Mouse (Mus musculus) neural tube, embryonic 11.5 days (tissue): ENCODE measurements around the gene Fam205c. TPM values are rescaled to one million over a fixed set of nuclear protein-coding genes. Genes with fewer than 3 reads are reported as not detected.

ENCODE experiments used
- ATAC-seq: fragments of 200-750 bp; cut with Nextera tagmentation; 2 replicates; pipeline ENCODE4 v1.8.0; 2017; ENCODE audit warnings: moderate number of reproducible peaks, mild to moderate bottlenecking, moderate TSS enrichment, moderate library complexity; ENCODE audit not compliant: insufficient read depth, low FRiP score, low TSS enrichment
- DNase-seq: peaks from one replicate; pipeline ENCODE4 v3.0.0-alpha.2; 2015; ENCODE audit warnings: low spot score
- H3K27ac ChIP-seq: fragments of 300-500 bp; sonication (generic); 2 replicates; pipeline ENCODE4 v1.5.1; 2014; ENCODE audit warnings: low read depth, mild to moderate bottlenecking, low read length
- H3K27me3 ChIP-seq: fragments of 300-500 bp; sonication (generic); 2 replicates; pipeline ENCODE4 v1.6.1; 2014; ENCODE audit warnings: mild to moderate bottlenecking, low read length, mixed read lengths; ENCODE audit not compliant: control insufficient read depth, insufficient read depth
- H3K36me3 ChIP-seq: fragments of 300-500 bp; sonication (generic); 2 replicates; pipeline ENCODE4 v1.6.1; 2014; ENCODE audit warnings: mild to moderate bottlenecking, low read length, moderate library complexity, mixed read lengths; ENCODE audit not compliant: control insufficient read depth, insufficient read depth
- H3K4me1 ChIP-seq: fragments of 300-500 bp; sonication (generic); 2 replicates; pipeline ENCODE4 v1.6.1; 2014; ENCODE audit warnings: low read length, mixed read lengths; ENCODE audit not compliant: control insufficient read depth, insufficient read depth
- H3K4me2 ChIP-seq: fragments of 300-500 bp; sonication (generic); 2 replicates; pipeline ENCODE4 v1.6.1; 2014; ENCODE audit warnings: low read depth, mild to moderate bottlenecking, moderate library complexity
- H3K4me3 ChIP-seq: fragments of 300-500 bp; sonication (generic); 2 replicates; pipeline ENCODE4 v1.5.1; 2014; ENCODE audit warnings: low read depth, low read length
- H3K9ac ChIP-seq: fragments of 300-500 bp; sonication (generic); 2 replicates; pipeline ENCODE4 v1.6.1; 2014; ENCODE audit warnings: mild to moderate bottlenecking, low read length
- H3K9me3 ChIP-seq: fragments of 300-500 bp; sonication (generic); 2 replicates; pipeline ENCODE4 v1.6.1; 2016; ENCODE audit warnings: low read length; ENCODE audit not compliant: control insufficient read depth
- WGBS: fragments of 180-500 bp; shearing (Covaris S2); extraction: QIAGEN DNeasy Blood & Tissue Kit; methylation state at CpG from one replicate; pipeline ENCODE4 v1.1.7; 2014; 5-methylcytosine and 5-hydroxymethylcytosine counted together
- polyA plus RNA-seq: library from polyadenylated mRNA; unstranded; fragments of >200 nt; fragmentation: Nextera tagmentation; extraction: Ambion mirVana; gene quantifications from 2 replicates; pipeline ENCODE4 v1.2.1, GENCODE M21; 2014

The Fam205c gene
- 0.55 and 1.4 TPM in 2 replicates for polyA plus RNA-seq

DNA sequence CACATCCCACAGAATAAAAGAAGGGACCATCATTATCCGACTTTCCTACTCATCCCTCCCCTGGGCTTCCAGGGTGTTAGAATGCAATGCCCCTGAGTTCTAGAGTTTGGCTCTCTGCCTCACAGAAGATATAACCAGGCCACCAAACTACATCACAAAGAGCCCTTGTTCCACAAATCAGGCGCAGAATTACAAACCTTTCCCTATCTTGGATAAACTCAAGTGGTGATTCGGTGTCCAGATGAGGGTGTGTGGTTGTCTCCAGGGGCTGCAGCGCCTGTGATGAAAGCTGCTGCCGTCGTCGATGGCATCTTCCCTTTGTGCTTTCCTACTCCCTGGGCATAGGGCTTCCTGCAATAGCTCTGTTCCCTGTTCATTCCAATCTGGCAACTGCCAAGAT is at the start of gene Fam205c:
Gene Fam205c (minus strand): TSS at position 101 of the 400 bp plus-strand sequence.
- Histone ChIP-seq H3K27me3 (no peaks in the 10 kb centered on the region), H3K4me3 (no peak within 1 kb of the TSS), H3K9me3 (no peaks in the 10 kb centered on the region), H3K36me3 (no peaks in the 10 kb centered on the region), H3K4me2 (no peak within 1 kb of the TSS), H3K9ac (no peak within 1 kb of the TSS), H3K27ac (no peak within 1 kb of the TSS), H3K4me1 (no peaks in the 10 kb centered on the region)
- DNase-seq = no peak
- no peak for ATAC-seq
- WGBS = 86% methylated on average over 7 of the region's 7 CpGs

DNA sequence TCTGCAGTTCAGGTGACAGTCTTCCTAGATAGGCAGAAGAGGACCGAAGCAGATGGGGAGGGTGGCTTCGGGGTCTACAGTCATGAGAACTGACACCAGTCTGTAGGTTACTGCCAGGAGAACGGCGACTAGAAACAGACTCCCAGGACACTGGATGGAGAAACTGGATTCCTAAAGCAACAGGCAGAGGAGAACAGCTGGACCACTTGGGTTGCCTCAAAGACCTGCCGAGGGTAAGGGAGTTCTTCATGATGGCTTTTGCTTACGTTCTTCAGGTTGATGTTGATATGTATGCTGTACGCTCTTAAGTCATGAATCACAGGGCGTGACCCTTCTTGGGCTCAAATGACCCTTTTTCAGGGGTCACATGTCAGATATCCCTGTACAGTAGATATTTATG is 48.4 kb upstream of the Fam205c start:
- Histone ChIP-seq H3K27me3 (peaks cover 10% of the 10 kb centered on the region), H3K4me1 (no peaks in the 10 kb centered on the region), H3K36me3 (no peaks in the 10 kb centered on the region), H3K27ac (no peak overlapping the region), H3K4me3 (no peak overlapping the region), H3K9ac (no peak overlapping the region), H3K9me3 (no peaks in the 10 kb centered on the region), H3K4me2 (no peak overlapping the region)
- WGBS = 89% methylated on average over 8 of the region's 8 CpGs
- ATAC-seq (no peak), DNase-seq (no peak)

DNA sequence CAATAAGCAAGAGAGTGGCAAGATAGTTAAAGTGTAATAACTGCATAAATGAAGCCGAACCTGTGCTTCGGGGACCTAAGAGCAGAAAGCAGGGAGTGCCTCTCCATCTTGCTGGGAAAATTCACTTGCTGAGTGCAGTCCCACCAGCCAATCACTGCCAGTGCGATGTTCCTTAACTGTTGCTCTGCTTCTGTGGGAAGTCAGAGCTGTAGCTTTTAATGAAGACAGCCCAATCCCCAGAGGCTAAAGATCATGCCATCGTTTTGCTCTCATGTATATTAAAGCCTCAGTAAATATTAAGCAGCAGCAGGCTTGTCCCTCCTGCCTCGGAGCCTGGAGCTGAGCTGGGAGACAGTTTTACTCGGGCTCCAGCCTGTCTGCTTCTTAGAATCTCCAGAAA is 48.0 kb upstream of the Fam205c start:
- Histone ChIP-seq H3K9me3 (no peaks in the 10 kb centered on the region), H3K9ac (no peak overlapping the region), H3K4me1 (no peaks in the 10 kb centered on the region), H3K27ac (no peak overlapping the region), H3K4me3 (no peak overlapping the region), H3K36me3 (no peaks in the 10 kb centered on the region), H3K4me2 (no peak overlapping the region), H3K27me3 (peaks cover 14% of the 10 kb centered on the region)
- no peak for DNase-seq
- 70% methylated on average over 6 of the region's 6 CpGs for WGBS
- ATAC-seq = no peak

DNA sequence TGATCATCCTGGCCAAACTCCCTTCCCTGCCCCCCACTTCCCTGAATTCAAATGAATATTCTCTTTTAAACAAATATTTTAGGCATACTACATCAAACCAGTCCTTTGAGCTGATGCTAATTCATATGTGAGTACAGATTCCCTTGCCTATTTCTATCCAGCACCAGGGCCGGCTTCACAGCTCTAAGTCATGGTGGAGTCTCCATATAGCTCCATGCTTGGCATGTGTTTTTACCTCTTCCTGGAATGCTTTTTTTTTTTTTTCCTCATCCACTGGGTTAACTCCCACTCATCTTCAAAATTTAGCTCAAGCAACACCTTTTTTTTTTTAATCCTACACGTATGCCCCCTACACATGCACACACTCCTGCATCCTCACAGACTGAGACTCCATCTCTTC is 47.5 kb upstream of the Fam205c start:
- H3K4me1 ChIP-seq = 0 out of 2 replicates have a peak, but pooled peaks cover 3% of the 10 kb centered on the region
- no peak overlapping the region for H3K9ac ChIP-seq
- no peak overlapping the region for H3K27ac ChIP-seq
- no peaks in the 10 kb centered on the region for H3K36me3 ChIP-seq
- WGBS = 88% methylated on average over 2 of the region's 2 CpGs
- ATAC-seq (no peak), DNase-seq (no peak)
- H3K4me2 ChIP-seq = no peak overlapping the region
- peaks cover 17% of the 10 kb centered on the region for H3K27me3 ChIP-seq
- H3K9me3 ChIP-seq = no peaks in the 10 kb centered on the region
- H3K4me3 ChIP-seq = no peak overlapping the region

DNA sequence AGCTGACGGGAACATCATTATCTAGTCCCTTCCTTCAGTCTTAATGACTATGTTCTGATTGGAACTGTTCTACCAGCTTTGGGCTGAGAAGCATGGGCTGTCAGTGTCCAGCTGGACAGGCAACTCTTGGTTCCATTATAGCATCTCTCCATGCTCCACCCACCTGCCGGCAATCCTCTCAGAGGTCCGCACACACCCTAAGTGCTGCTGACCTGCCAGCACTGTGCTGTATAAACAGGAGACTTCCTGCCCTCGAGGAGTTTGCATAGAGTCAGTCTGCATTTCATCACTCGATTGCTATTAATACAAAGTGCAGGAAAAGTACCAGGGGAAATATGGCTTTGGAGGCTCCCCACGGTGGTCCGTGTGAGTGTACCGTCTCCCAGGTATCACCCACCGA is 46.7 kb upstream of the Fam205c start:
- Histone ChIP-seq H3K27me3 (peaks cover 24% of the 10 kb centered on the region), H3K36me3 (no peaks in the 10 kb centered on the region), H3K4me1 (0 out of 2 replicates have a peak, but pooled peaks cover 4% of the 10 kb centered on the region), H3K9ac (no peak overlapping the region), H3K9me3 (no peaks in the 10 kb centered on the region), H3K4me2 (no peak overlapping the region), H3K27ac (no peak overlapping the region), H3K4me3 (no peak overlapping the region)
- DNase-seq (no peak), ATAC-seq (no peak)
- WGBS = 82% methylated on average over 9 of the region's 9 CpGs

DNA sequence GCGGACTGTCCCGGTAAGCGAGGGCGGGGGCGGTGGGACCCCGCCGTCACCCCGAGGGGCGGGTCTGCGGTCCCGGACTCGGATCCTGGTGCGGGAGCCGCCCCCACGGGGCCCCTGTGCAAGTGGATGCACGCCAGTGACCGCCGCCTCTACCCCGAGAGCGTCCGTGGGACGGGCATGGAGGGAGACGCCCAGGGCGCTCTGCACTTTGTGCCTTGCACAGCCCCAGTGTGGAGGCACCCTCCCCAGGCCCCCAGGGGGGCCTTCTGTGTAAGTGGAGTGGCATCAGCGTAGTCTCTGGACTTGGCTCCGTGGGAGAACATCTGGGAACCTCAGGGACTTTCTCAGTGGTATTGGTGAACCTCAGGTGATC is 43.4 kb upstream of the Fam205c start:
- Histone ChIP-seq H3K4me2 (peak overlapping the region; percentile 87), H3K27me3 (peaks cover 29% of the 10 kb centered on the region), H3K36me3 (no peaks in the 10 kb centered on the region), H3K4me3 (peak overlapping the region; percentile 62), H3K4me1 (0 out of 2 replicates have a peak, but pooled peaks cover 4% of the 10 kb centered on the region), H3K27ac (no peak overlapping the region), H3K9me3 (no peaks in the 10 kb centered on the region), H3K9ac (peak overlapping the region; percentile 67)
- ATAC-seq = no peak
- DNase-seq = peak; percentile 20
- WGBS = 4% methylated on average over 24 of the region's 26 CpGs

DNA sequence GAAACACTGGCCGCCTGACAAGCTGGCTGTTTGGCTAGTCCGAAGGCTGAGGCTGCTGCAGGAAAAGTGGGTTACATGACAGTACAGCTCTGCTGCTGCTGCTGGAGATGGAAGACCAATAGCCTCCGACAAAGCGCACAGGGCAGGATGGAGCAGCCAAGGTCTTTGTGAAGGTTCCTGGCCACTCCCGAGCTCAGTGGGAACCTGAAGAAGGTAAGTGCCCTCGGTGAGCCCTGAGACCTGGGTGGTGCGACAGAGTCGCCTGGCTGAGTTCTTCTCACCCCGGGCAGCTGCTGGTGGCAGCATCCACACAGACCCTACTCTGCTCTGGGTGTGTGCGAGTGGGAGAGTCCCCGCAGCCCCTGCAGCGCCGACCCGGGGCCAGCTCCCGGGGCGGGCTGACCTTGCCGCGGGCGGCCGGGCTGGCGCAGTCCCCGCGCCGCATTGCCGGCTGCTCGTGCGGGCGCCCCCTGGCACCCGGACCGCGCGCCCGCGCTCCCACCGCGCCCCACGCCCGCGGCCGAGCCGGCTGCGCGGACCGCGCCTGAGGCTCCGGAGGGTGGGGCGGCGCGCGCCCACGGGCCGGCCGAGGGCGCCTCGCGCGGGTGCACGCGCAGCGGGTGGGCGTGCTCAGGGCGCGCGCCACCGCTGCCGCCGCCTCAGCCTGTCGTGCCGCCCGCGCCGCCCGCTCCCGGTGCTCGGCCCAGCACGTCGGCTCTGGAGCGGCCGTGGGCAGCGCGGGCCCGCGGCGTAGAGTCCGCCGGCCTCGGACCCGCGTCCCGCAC is 42.8 kb upstream of the Fam205c start, which contains the start of gene Phf24:
Gene Phf24 (plus strand): TSS at position 44 of the 785 bp plus-strand sequence.
- Histone ChIP-seq H3K27me3 (peaks cover 29% of the 10 kb centered on the region), H3K4me1 (0 out of 2 replicates have a peak, but pooled peaks cover 4% of the 10 kb centered on the region), H3K4me3 (peak within 1 kb of the TSS; percentile 62), H3K9ac (peak within 1 kb of the TSS; percentile 67), H3K4me2 (peak within 1 kb of the TSS; percentile 87), H3K27ac (no peak within 1 kb of the TSS), H3K9me3 (no peaks in the 10 kb centered on the region), H3K36me3 (no peaks in the 10 kb centered on the region)
- peak; percentile 61 for DNase-seq
- WGBS = under 1% methylated on average over 78 of the region's 90 CpGs
- peak; percentile 76 for ATAC-seq

DNA sequence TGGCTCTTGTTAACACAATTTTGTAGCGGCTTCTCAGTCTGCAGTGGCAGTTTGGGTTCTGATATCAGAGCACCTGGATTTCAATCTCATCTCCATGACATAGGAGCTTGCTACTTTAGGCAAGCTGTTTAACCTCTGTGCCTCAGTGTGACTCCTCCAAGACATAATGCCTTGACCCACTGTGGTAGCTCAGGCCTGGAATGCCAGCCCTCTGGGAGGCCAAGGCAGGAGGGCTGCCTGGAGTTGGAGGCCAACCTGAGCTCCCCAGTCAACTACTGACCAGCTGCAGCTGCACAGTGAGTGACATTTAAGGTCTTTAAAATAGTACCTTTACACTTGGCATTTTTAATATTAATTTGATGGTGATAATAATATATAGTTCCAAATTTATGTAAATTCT is 41.9 kb upstream of the Fam205c start:
- WGBS = 79% methylated on average over 1 of the region's 1 CpGs
- no peak for DNase-seq
- no peaks in the 10 kb centered on the region for H3K36me3 ChIP-seq
- peaks cover 29% of the 10 kb centered on the region for H3K27me3 ChIP-seq
- H3K9ac ChIP-seq = no peak overlapping the region
- no peak overlapping the region for H3K4me3 ChIP-seq
- H3K9me3 ChIP-seq = no peaks in the 10 kb centered on the region
- H3K27ac ChIP-seq = no peak overlapping the region
- ATAC-seq = no peak
- 0 out of 2 replicates have a peak, but pooled peaks cover 4% of the 10 kb centered on the region for H3K4me1 ChIP-seq
- no peak overlapping the region for H3K4me2 ChIP-seq

DNA sequence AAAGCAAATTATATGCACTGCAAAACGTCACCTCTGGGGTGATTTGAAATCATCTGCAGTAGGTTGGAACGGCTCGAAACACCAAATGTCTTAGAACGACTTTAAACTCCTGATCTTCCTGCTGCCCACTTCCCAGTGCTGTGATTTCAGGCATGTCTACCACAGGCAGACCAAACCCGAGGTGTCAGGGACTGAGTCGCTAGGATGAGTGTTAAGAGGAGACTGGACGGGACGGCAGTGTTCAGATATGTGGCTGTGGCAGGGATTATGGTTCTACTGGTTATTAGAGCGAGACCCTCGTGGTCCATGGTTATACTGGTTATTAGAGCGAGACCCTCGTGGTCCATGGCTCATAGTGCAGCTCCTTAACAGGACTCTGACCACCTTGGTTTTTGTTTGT is 41.3 kb upstream of the Fam205c start:
- Histone ChIP-seq H3K4me3 (no peak overlapping the region), H3K4me2 (no peak overlapping the region), H3K9me3 (no peaks in the 10 kb centered on the region), H3K9ac (no peak overlapping the region), H3K4me1 (0 out of 2 replicates have a peak, but pooled peaks cover 4% of the 10 kb centered on the region), H3K27ac (no peak overlapping the region), H3K27me3 (peaks cover 29% of the 10 kb centered on the region), H3K36me3 (no peaks in the 10 kb centered on the region)
- WGBS = 85% methylated on average over 12 of the region's 12 CpGs
- DNase-seq (no peak), ATAC-seq (no peak)
